Mouse (Mus musculus) ovary, adult 10 weeks (tissue): Measurements from ENCODE around the gene Dpep3. TPM values are rescaled to one million over a fixed set of nuclear protein-coding genes. Genes with fewer than 3 reads are reported as not detected.

Experiments used
- polyA plus RNA-seq: library from polyadenylated mRNA; stranded (reverse); fragments of 350-450 nt; fragmentation: Illumina TruSeq; extraction: RNeasy Lipid Tissue Mini Kit (QIAGEN cat#74804); gene quantifications from one replicate; pipeline ENCODE4 v1.2.3, GENCODE M21; 2014

Dpep3 gene
- polyA plus RNA-seq, result not detected

DNA sequence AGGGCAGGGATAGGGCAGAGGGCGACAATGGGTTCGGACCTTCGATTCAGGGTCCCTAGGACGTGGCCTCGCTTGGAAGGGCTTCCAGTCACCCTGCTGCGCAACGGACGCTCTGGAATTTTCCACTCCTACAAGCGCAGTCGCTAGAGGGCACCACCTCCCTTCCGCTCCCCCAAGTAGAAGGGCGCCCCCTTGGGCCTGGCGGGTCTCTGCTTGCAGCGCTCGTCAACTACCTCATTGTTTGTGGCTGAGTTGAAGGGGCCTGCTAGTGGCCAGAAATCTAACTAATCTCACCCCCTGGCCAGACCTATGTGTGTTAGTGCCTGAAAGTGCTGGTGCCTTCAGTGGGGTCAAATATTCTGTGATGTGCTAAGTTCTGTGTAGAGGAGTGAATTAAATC, at the start of gene Dpep3:
TSS of gene Dpep3 (minus strand) at position 105 of the 400 bp plus-strand sequence.

GRCm38 (mm10) chr8:106011643-106011986, 32.4 kb upstream of the Dpep3 start, which contains the start of gene Ddx28:
Ddx28 (minus strand) TSS chr8:106011882.

DNA sequence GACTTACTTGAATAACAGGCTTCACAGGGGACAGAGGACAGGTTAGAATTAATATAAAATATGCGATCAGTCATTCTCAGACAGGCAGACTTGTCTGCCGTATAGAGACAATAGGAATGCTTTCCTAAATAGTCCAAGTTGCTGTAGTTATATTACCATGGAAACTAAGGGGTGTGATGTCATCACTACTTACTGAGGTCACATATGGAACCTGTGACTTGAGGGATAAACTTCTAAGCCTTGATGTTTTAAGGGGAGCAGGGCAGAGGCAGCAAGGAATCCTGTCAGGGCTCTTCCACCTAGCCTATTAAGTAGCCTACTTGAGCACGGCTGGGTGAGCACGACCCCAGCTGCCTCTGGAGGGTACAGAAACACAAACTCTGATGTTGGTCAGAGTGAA, 26.6 kb upstream of the Dpep3 start, which contains the start of gene Dpep2nb:
TSS of gene Dpep2nb (minus strand) at position 101 of the 400 bp plus-strand sequence.

DNA sequence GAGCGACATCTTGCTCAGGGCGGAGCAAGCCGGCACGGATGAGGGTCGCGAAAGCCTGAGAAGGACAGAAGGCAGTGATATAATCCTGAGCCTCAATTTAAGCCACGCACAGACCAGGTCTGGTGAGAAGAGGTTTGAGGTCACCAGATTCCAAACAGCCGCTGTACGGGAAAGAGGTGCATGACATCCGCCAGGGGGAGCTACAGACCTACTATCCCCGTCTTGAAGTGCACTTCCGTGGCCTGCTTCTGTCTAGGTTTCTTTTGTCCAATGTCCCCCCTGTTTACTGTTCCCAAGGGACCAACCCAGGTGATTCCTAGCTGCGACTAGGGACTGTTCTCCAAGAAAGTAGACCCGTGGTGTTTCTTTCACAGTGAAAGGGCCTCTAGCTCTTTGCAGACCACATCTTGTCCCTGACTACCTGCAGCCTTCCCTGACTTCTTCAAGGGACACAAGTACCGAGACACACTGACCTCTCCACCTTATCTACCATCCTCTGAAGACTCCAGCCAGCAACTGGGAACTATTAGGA, 11.7 kb upstream of the Dpep3 start, which contains the start of gene Dus2:
TSS of gene Dus2 (plus strand) at position 482 of the 532 bp plus-strand sequence.

DNA sequence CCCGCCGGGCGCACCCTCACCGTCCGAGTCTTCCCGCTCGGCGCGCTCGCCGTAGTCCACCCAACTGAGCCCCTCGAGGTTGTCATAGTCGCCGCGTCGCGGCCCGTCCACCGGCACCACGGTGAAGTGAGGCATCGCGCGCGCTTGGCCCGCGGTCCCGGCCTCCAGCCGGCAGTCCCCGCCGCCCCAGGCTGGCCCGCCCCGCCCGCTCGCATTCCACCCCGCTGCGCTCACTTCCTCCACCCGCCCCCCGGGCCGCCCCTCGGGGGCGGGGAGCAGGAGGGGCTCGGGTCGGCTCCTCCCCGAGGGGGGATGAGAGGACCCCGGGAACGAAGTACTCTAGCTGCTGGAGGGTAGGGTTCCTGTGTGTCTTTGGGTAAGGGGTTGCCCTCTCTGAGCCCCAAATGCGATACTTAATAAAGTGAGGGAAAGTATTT, 13.3 kb downstream of the Dpep3 start, which contains the start of gene Slc12a4:
TSS of gene Slc12a4 (minus strand) at position 193 of the 437 bp plus-strand sequence.

DNA sequence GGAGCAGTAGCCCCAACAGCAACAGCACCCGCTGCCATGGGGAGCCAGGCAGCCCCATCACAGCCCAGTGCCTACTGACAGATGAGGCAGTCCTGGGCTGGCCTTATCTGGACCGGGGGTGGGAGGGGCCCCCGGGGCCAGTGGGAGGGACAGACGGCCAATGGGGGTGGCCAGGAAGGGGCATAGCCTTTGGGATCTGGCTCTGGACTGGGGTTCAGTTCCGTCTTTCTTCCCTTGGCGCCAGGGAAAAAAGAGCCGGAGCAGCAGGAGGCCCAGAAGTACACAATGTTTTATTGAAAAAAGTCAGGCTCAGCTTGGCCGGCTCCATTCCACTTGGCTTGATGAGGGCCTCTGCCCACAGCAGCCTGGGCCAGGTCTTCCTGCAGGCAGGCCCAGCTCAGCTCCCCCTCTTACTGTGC, 35.9 kb downstream of the Dpep3 start, which contains the start of gene Lcat:
TSS of gene Lcat (minus strand) at position 62 of the 419 bp plus-strand sequence.

DNA sequence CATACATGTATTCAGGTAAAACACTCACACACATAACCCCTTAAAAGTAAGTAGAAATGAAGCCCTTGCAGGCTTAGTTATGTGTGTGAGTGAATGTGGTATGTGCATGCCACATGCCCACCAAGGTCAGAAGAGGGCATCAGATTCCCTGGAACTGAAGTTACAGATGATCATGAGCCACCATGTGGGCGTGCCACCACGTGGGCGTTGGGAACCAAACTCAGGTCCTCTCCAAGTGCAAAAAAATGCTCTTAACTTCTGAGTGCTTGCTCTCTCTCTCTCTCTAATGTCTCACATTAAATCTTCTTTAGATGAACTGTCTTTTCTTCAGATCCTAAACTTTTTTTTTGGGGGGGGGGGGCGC, 40.9 kb downstream of the Dpep3 start, which contains the start of gene Psmb10:
TSS of gene Psmb10 (minus strand) at position 139 of the 364 bp plus-strand sequence.

GRCm38 (mm10) chr8:105933762-105934161, 45.5 kb downstream of the Dpep3 start, which contains the start of gene Ctrl:
Ctrl (minus strand) TSS chr8:105933862.

Other genes with a start within 250 kb of the Dpep3 start
- 0.48 TPM for gene Gfod2, start 220.8 kb downstream of the Dpep3 start, polyA plus RNA-seq
- gene Ranbp10, start 152.1 kb downstream of the Dpep3 start, polyA plus RNA-seq, result 4.8 TPM
- gene Tsnaxip1, start 151.7 kb downstream of the Dpep3 start, polyA plus RNA-seq, result 2.0 TPM
- 0.68 TPM for gene Cenpt, start 126.2 kb downstream of the Dpep3 start, polyA plus RNA-seq
- 15.2 TPM for gene Thap11, start 124.3 kb downstream of the Dpep3 start, polyA plus RNA-seq
- 94.3 TPM for gene Nutf2, start 118.8 kb downstream of the Dpep3 start, polyA plus RNA-seq
- 2.3 TPM for gene Edc4, start 98.5 kb downstream of the Dpep3 start, polyA plus RNA-seq
- not detected for gene Nrn1l, start 85.9 kb downstream of the Dpep3 start, polyA plus RNA-seq
- gene Pskh1, start 79.0 kb downstream of the Dpep3 start, polyA plus RNA-seq, result 4.3 TPM
- gene Ctrl, start 45.6 kb downstream of the Dpep3 start, polyA plus RNA-seq, result not detected
- 0.94 TPM for gene Psmb10, start 41.0 kb downstream of the Dpep3 start, polyA plus RNA-seq
- gene Lcat, start 36.0 kb downstream of the Dpep3 start, polyA plus RNA-seq, result not detected
- gene Slc12a4, start 13.3 kb downstream of the Dpep3 start, polyA plus RNA-seq, result 3.5 TPM
- 2.2 TPM for gene Dus2, start 11.9 kb upstream of the Dpep3 start, polyA plus RNA-seq
- gene Dpep2nb, start 26.5 kb upstream of the Dpep3 start, polyA plus RNA-seq, result not detected
- gene Ddx28, start 32.5 kb upstream of the Dpep3 start, polyA plus RNA-seq, result 5.1 TPM
- gene Nfatc3, start 79.4 kb upstream of the Dpep3 start, polyA plus RNA-seq, result 138 TPM
- 0.94 TPM for gene Esrp2, start 157.5 kb upstream of the Dpep3 start, polyA plus RNA-seq
- 13.9 TPM for gene Pla2g15, start 171.0 kb upstream of the Dpep3 start, polyA plus RNA-seq
- 33.8 TPM for gene Slc7a6, start 189.4 kb upstream of the Dpep3 start, polyA plus RNA-seq
- gene Slc7a6os, start 231.5 kb upstream of the Dpep3 start, polyA plus RNA-seq, result 34.2 TPM
- 10.6 TPM for gene Prmt7, start 231.5 kb upstream of the Dpep3 start, polyA plus RNA-seq